Mouse (Mus musculus) skeletal muscle tissue, adult 2 months (tissue): ENCODE measurements at regions not wholly inside any gene's neighbourhood (a gene's known extent, or its start where the extent isn't known, plus 50 kb on each side); places are given as distances from the start of the nearest gene placed in this dataset.

Source experiments
- DNase-seq: peaks from one replicate; pipeline ENCODE4 v3.0.0-alpha.2; 2012; ENCODE audit warnings: low read depth, low spot score

DNA sequence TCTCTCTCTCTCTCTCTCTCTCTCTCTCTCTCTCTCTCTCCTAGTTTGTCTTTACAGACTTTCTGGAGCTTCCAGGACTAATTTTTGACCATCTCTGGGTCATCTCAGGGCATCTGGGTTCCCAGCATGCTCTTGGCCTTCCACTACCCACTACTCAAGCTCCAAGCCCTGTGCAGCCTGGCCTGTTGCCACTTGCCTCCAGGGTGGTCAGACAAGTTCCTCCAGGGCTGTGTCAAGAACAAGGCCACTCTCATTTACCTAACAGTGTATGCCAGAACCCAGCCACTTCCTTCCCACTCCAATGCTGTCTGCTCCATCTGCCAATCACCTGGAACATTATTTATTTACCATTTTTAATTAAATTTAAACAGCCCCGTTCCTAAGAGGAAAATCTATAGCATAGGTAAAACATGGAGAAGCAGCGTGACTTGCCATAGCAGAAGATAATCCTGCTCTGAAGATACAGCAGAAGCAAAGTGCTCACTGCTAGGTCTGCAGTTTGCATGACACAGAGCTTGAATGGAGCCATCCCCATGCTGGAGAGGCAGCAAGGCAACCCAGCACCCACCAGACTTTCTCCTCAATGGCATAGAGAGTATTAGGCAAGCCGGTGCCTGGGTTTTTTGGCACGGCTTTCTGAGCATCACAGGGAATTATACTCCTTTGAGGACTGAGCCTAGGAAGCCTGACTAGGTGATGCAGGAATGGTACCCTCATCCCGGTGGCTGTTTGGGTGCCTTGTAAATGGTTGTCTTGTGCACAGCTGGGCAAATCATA is 54.0 kb downstream of the Foxi1 start:
- DNase-seq: no peak

DNA sequence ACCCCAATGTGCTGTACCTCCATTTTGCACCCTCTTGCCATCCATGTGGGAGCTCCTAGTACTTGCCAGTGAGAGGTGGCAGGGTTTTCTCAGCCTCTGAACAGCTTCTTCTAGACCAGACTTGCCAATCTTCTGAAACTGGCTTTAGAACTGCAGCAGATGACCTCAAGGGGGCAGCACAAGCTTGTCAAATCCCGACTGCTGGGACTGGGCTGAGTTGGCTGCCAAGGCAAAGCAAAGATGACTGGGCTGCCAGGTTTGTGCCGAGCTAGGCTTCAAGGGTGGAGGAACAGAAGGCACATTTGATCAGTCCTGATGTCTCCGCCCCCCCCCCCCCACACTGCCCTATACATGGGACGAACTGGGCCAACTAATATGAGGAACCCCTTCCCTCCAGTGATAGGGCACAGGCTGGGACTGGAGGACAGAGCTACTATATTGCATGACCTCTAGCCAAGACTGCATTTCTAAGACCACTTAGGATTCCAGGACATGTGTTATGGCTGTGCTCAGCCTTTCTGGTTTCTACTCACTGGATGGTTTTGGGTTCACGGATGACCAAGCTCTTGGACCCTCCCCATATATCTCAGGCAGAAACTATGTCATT is 51.1 kb upstream of the 4930469K13Rik start:
- peak; percentile 70 for DNase-seq
